Mouse (Mus musculus) myocyte (in vitro differentiated cells): ENCODE data around the gene Pwwp2b. TPM values are rescaled to one million over a fixed set of nuclear protein-coding genes. Genes with fewer than 3 reads are reported as not detected.

ENCODE experiments used
- H3K27me3 ChIP-seq: one replicate; pipeline ENCODE4 v1.6.1; 2011; ENCODE audit not compliant: control insufficient read depth, insufficient read depth, insufficient read length
- H3K36me3 ChIP-seq: one replicate; pipeline ENCODE4 v1.6.1; 2011; ENCODE audit not compliant: control insufficient read depth, insufficient read depth
- H3K4me2 ChIP-seq: one replicate; pipeline ENCODE4 v1.6.1; 2011; ENCODE audit warnings: low read depth, control low read depth
- H3K4me3 ChIP-seq: one replicate; pipeline ENCODE4 v1.5.1; 2011; ENCODE audit warnings: mild to moderate bottlenecking, control low read depth, moderate library complexity
- H3K79me2 ChIP-seq: one replicate; pipeline ENCODE4 v1.6.1; 2011; ENCODE audit not compliant: control insufficient read depth, insufficient read depth
- H3ac ChIP-seq: one replicate; pipeline ENCODE4 v1.6.1; 2011; ENCODE audit not compliant: control insufficient read depth, insufficient read length
- CEBPB ChIP-seq: IDR thresholded peaks from 2 replicates; pipeline ENCODE4 v1.6.1; 2011; ENCODE audit warnings: mild to moderate bottlenecking, moderate library complexity; ENCODE audit not compliant: poor library complexity, insufficient read depth, severe bottlenecking
- E2F4 ChIP-seq: IDR thresholded peaks from one replicate; pipeline ENCODE4 v1.6.1; 2011; ENCODE audit warnings: mild to moderate bottlenecking, control low read depth, moderate library complexity; ENCODE audit not compliant: insufficient read depth
- MAX ChIP-seq: IDR thresholded peaks from one replicate; pipeline ENCODE4 v1.6.1; 2011; ENCODE audit warnings: low read depth, mild to moderate bottlenecking, control low read depth
- MYOD1 ChIP-seq, 3 experiments: IDR thresholded peaks; one replicate each; pipeline ENCODE4 v1.6.1; 2011; ENCODE audit warnings: control low read depth in 2 of 3, low read depth in 2 of 3, mild to moderate bottlenecking in 2 of 3, moderate library complexity in 1 of 3; ENCODE audit not compliant: insufficient read length in 2 of 3, control insufficient read depth in 1 of 3
- MYOG ChIP-seq, 3 experiments: IDR thresholded peaks; one replicate each; pipeline ENCODE4 v1.6.1; 2011; ENCODE audit warnings: control low read depth in 2 of 3, low read depth in 2 of 3, mild to moderate bottlenecking in 2 of 3; ENCODE audit not compliant: insufficient read length in 2 of 3, control insufficient read depth in 1 of 3, insufficient read depth in 1 of 3
- POLR2A ChIP-seq: IDR thresholded peaks from one replicate; pipeline ENCODE4 v1.6.1; 2011; ENCODE audit warnings: low read depth, mild to moderate bottlenecking, control low read depth, moderate library complexity; ENCODE audit not compliant: insufficient read length
- POLR2AphosphoS2 ChIP-seq: IDR thresholded peaks from one replicate; pipeline ENCODE4 v1.6.1; 2011; ENCODE audit warnings: low read depth, control low read depth; ENCODE audit not compliant: insufficient read length
- REST ChIP-seq: IDR thresholded peaks from one replicate; pipeline ENCODE4 v1.6.1; 2011; ENCODE audit warnings: mild to moderate bottlenecking, control low read depth, moderate library complexity; ENCODE audit not compliant: insufficient read depth, insufficient read length
- SRF ChIP-seq: IDR thresholded peaks from one replicate; pipeline ENCODE4 v1.6.1; 2011; ENCODE audit warnings: low read depth; ENCODE audit not compliant: control insufficient read depth, insufficient read length
- TCF12 ChIP-seq: IDR thresholded peaks from one replicate; pipeline ENCODE4 v1.6.1; 2011; ENCODE audit warnings: mild to moderate bottlenecking, control low read depth; ENCODE audit not compliant: poor library complexity, insufficient read depth, severe bottlenecking
- TCF3 ChIP-seq: IDR thresholded peaks from one replicate; pipeline ENCODE4 v1.6.1; 2011; ENCODE audit warnings: low read depth, control low read depth; ENCODE audit not compliant: insufficient read length
- USF1 ChIP-seq: IDR thresholded peaks from one replicate; pipeline ENCODE4 v1.6.1; 2011; ENCODE audit warnings: low read depth, mild to moderate bottlenecking, control low read depth, moderate library complexity
- polyA plus RNA-seq: library from polyadenylated mRNA; unstranded; fragments of >200 nt; fragmentation: generic; extraction: Trizol; gene quantifications from one replicate; pipeline ENCODE4 v1.2.1, GENCODE M21; 2012; ENCODE audit warnings: missing spikeins

Pwwp2b gene
- polyA plus RNA-seq, 1 experiment: 9.6 TPM

DNA sequence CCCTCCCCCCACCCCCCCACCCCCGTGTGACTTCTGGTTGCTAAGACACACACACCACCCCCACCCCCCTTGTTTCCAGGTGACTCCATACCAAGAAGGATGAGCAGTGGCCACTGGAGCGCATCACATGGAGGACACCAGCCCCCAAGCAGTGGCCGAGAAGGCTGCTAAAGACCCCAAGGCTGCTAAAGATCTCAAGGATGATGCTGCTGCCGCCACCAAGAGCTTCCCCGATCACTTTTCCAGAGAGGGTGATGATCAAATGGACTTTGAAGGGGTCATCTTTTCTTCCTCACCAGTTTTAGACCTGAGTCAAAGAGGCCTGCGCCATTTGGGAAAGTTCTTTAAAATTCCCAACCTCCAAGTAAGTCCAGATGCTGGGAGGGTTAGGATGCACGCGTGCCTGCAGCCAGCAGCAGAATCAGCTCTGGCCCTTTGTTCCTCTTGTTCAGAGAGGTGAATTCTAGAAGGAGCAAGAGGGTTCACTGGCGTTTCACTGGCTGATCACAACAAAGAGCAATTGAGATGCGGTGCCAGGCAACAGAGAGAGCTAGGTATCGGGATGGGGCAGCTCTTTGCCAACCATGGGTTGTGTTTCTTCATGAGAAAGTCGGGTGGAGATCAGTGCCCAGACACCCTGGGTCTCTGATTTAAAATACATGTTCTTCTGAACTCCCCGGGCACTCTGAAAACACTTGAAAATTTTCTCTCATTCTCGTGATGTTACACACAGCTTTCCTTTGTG is 33.5 kb upstream of the Pwwp2b start:
- no peaks in the 10 kb centered on the region for H3K36me3 ChIP-seq
- H3K27me3 ChIP-seq: no peaks in the 10 kb centered on the region
- H3ac ChIP-seq: no peak overlapping the region
- no peak overlapping the region for H3K4me2 ChIP-seq
- no peak overlapping the region for H3K4me3 ChIP-seq
- TF ChIP-seq MAX: no peak
- no peak for TF ChIP-seq MYOD1 (IDR thresholded peaks at IDR 0.05; ENCODE audit: control insufficient read depth in 1 of 3, insufficient read length in 2 of 3, low read depth in 2 of 3)
- no peak for TF ChIP-seq POLR2AphosphoS2
- TF ChIP-seq TCF12: no peak
- no peak for TF ChIP-seq POLR2A
- TF ChIP-seq MYOG (IDR thresholded peaks at IDR 0.05; ENCODE audit: control insufficient read depth in 1 of 3, insufficient read depth in 1 of 3, insufficient read length in 2 of 3, low read depth in 2 of 3): no peak
- no peak for TF ChIP-seq REST
- no peak for TF ChIP-seq CEBPB
- no peak for TF ChIP-seq E2F4
- H3K79me2 ChIP-seq: no peaks in the 10 kb centered on the region

DNA sequence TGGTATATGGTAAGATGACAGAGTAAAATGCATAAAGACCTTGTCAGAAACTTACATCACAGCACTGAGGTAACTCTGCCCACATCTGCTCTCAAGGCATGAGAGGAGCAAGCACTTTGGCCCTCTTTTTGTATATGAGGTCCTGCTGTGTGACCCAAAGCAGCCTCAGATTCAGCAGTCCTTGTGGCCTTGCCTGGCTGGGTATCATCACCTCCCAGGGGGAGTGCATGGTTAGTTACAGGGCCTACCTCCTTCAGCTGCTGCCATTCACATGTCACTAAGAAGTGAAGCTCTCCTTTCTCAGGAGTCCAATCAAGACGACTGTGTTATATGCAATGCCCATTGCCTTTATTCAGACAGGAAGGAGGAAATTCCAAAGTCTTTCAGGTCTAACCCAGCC is 32.8 kb upstream of the Pwwp2b start:
- Histone ChIP-seq H3K36me3 (no peaks in the 10 kb centered on the region), H3K79me2 (no peaks in the 10 kb centered on the region), H3K4me3 (no peak overlapping the region), H3K27me3 (no peaks in the 10 kb centered on the region), H3K4me2 (no peak overlapping the region), H3ac (no peak overlapping the region)
- TF ChIP-seq TCF12 (no peak), MYOG (IDR thresholded peaks at IDR 0.05; ENCODE audit: control insufficient read depth in 1 of 3, insufficient read depth in 1 of 3, insufficient read length in 2 of 3, low read depth in 2 of 3) (no peak), TCF3 (no peak), CEBPB (no peak), MAX (no peak), USF1 (no peak), POLR2AphosphoS2 (no peak), MYOD1 (IDR thresholded peaks at IDR 0.05; ENCODE audit: control insufficient read depth in 1 of 3, insufficient read length in 2 of 3, low read depth in 2 of 3) (no peak), POLR2A (no peak), REST (no peak), SRF (no peak), E2F4 (no peak)

DNA sequence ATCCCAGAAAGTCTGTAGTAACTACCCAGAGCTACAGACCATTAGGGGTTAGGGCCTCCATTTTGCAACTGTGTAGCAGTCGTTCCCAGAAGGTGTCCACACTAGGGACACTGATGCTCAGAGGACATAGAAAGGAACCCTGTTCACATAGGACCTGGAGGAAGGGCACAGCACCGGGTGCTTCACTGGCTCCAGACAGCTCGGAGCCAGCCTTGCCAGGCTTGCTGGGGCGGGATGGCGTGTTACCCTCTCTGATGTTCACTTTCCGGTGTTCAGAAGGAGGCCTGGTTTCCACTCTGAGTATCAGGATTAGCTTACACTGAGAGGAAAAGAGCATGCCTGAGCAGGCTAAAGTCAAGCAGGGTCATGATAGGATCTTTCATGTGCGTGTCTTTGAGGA is 32.3 kb upstream of the Pwwp2b start:
- Histone ChIP-seq H3K36me3 (no peaks in the 10 kb centered on the region), H3K4me3 (no peak overlapping the region), H3K4me2 (no peak overlapping the region), H3K27me3 (no peaks in the 10 kb centered on the region), H3ac (no peak overlapping the region), H3K79me2 (no peaks in the 10 kb centered on the region)
- no peak for TF ChIP-seq MAX
- TF ChIP-seq TCF12: no peak
- no peak for TF ChIP-seq USF1
- TF ChIP-seq E2F4: no peak

DNA sequence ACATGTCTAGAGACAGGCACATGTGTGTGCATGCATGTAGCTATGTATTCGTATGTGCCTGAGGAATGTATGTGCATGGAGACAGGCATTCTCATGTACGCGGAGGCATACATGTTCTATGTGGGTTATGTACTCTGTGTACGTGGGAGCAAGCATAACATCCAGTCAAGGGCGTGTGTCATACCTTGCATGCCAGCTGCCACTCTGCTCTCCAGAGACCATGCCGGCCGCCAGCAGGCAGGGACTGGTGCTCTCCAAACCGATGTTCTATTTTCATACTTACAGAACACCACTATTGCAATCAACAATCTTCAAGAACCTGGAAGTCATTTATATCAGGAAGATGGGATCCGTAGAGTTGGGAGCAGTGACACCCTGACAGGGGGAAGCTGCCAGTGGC is 31.8 kb upstream of the Pwwp2b start:
- TF ChIP-seq USF1: no peak
- TF ChIP-seq MAX: no peak
- TF ChIP-seq POLR2AphosphoS2: no peak
- TF ChIP-seq E2F4: no peak
- no peak for TF ChIP-seq MYOG (IDR thresholded peaks at IDR 0.05; ENCODE audit: control insufficient read depth in 1 of 3, insufficient read depth in 1 of 3, insufficient read length in 2 of 3, low read depth in 2 of 3)
- TF ChIP-seq TCF3: no peak
- TF ChIP-seq TCF12: no peak
- TF ChIP-seq CEBPB: no peak
- Histone ChIP-seq H3K27me3 (no peaks in the 10 kb centered on the region), H3K4me3 (no peak overlapping the region), H3K79me2 (no peaks in the 10 kb centered on the region), H3K36me3 (no peaks in the 10 kb centered on the region), H3K4me2 (no peak overlapping the region), H3ac (no peak overlapping the region)

DNA sequence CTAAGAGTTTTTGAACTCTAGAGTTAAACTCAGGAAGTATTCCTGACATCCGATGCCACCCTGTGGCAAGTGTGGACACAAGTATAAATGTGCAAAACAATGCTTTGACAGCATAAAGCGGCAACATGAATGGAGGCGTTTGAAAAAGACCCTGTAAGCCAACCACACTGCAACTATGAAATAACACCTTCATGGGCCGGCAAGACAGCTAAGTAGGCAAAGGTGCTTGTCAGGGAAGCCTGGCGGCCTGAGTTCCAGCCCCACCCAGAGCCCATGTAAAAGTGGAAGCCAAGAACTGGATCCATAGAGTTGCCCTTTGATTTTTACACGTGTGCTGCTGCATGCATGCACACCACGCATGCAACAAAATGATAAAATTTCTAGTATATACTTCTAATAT is 31.2 kb upstream of the Pwwp2b start:
- Histone ChIP-seq H3K79me2 (no peaks in the 10 kb centered on the region), H3ac (no peak overlapping the region), H3K4me2 (no peak overlapping the region), H3K36me3 (no peaks in the 10 kb centered on the region), H3K27me3 (no peaks in the 10 kb centered on the region), H3K4me3 (no peak overlapping the region)
- no peak for TF ChIP-seq REST
- no peak for TF ChIP-seq MAX
- no peak for TF ChIP-seq TCF12
- no peak for TF ChIP-seq POLR2AphosphoS2
- TF ChIP-seq MYOG (IDR thresholded peaks at IDR 0.05; ENCODE audit: control insufficient read depth in 1 of 3, insufficient read depth in 1 of 3, insufficient read length in 2 of 3, low read depth in 2 of 3): no peak
- TF ChIP-seq SRF: no peak
- TF ChIP-seq MYOD1 (IDR thresholded peaks at IDR 0.05; ENCODE audit: control insufficient read depth in 1 of 3, insufficient read length in 2 of 3, low read depth in 2 of 3): no peak
- no peak for TF ChIP-seq TCF3
- TF ChIP-seq E2F4: no peak
- no peak for TF ChIP-seq POLR2A
